Mouse (Mus musculus) megakaryocyte, adult 5-6 weeks (primary cell): Measurements from ENCODE around the gene Duox1. TPM values are rescaled to one million over a fixed set of nuclear protein-coding genes. Genes with fewer than 3 reads are reported as not detected.

Experiments used
- ATAC-seq: 2 replicates; pipeline ENCODE4 v1.8.0; 2016; ENCODE audit warnings: mild to moderate bottlenecking, inconsistent platforms; ENCODE audit not compliant: poor library complexity, severe bottlenecking
- total RNA-seq, 2 experiments: library from RNA; stranded (forward) in 1 of 2; stranded (reverse) in 1 of 2; fragments of 153-499, 151-499 nt in 1 of 2; fragments of 221-1000, 200-1000 nt in 1 of 2; gene quantifications; 2 replicates each; pipeline versions ENCODE4 v1.2.3 to v1.2.4; 2015 to 2017

Gene Duox1
- total RNA-seq (2015) (not detected in 2 replicates), total RNA-seq (2017) (not detected in 2 replicates)

DNA sequence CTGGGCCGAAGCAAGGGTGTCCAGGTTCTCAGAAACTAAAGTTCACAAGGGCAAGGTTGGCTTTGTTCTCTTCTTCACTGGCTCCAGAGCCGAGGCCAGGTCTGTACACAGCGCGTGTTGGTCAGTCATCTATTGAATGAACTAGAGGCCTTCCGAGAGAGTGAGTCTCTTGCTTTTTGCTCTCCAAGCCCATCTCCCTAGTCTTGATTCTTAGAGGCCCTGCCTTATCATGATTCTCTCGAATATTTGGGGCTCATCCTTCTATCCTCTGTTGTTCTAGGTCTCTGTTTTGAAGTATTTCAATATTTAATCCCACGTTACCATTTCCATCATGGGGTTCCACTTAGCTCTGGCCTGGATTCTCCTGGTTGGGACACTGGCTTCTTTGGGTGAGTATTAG lies at the start of gene Duox1:
TSS of gene Duox1 (plus strand) at position 301 of the 400 bp plus-strand sequence.
- ATAC-seq, result no peak

GRCm38 (mm10) chr2:122266407-122267193 lies 48.9 kb upstream of the Duox1 start:
- ATAC-seq, result no peak

DNA sequence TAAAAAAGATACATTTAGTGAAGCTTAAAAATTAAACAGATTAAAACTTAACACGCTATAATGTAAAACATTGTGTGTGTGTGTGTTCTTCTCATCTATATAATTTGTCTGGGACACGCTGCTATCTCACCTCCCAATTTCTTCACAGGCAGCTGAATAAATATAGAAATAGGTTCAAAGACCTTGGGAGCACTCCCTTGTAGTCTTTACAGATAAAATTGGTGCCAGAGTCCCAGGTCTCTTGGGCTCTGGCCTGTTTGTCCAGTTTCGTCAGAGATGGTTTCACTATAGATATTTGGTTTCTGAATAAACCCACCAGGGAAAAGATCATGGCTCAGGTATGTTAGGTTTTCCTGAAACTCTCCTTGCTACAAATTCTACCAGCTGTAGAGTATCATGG lies 36.7 kb upstream of the Duox1 start:
- no peak for ATAC-seq

- ATAC-seq, result no peak
Observed at GRCm38 (mm10) chr2:122284091-122284490, 31.4 kb upstream of the Duox1 start.

- no peak for ATAC-seq
Observed at GRCm38 (mm10) chr2:122286137-122286536, 29.3 kb upstream of the Duox1 start.

- ATAC-seq, result no peak
Observed at GRCm38 (mm10) chr2:122294916-122295315, 20.6 kb upstream of the Duox1 start.

- no peak for ATAC-seq
Observed at GRCm38 (mm10) chr2:122297271-122298095, 18.0 kb upstream of the Duox1 start.

- no peak for ATAC-seq
Observed at GRCm38 (mm10) chr2:122298096-122298499, 17.4 kb upstream of the Duox1 start, which contains the start of gene Duox2. Duox2 (minus strand) TSS chr2:122298449.

DNA sequence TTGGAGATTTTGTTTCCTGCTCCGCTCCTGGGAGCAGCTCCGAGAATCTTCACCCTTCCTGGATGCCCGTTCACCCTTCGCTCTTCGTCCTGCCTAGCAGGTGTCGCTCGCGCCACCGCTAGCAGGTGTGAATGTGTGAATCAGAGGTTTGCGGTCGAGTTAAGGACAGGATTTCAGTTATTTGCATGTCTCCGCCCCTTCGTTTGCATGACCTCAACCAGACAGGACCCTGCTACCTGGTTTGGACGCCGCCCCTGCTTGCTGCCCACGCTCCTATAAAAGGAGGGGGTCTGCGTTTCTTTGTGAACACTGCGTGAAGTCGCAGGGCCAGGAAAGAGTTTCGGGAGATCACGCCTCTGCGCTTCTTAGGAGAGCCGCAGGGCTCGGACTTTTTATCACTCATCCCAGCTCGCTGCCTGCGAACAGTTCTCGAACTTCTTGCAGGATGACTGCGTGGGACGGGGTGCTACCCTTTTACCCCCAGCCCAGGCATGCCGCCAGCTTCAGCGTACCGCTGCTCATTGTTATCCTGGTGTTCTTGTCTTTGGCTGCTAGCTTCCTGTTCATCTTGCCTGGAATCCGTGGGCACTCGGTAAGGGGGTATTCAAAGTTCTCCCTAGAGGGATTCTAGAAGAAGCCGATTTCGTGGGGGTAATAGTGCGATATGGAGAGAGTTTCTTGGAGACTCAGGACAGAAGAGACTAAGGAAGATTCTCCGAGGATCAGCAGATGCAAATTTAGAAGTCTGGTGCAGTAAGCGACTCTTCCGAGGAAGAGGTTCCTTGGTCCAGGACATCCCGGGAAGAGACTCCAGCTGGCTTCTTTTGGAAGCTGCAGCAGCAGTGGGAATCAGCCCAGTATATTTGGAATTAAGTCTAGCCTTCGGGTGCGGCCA lies 16.6 kb upstream of the Duox1 start, which contains the start of gene Duoxa2:
TSS of gene Duoxa2 (plus strand) at position 305 of the 895 bp plus-strand sequence.
- no peak for ATAC-seq

- ATAC-seq, result no peak
Observed at GRCm38 (mm10) chr2:122299911-122300655, 15.4 kb upstream of the Duox1 start.

GRCm38 (mm10) chr2:122300656-122301020 lies 14.8 kb upstream of the Duox1 start:
- ATAC-seq, result no peak

GRCm38 (mm10) chr2:122301081-122301920 lies 14.2 kb upstream of the Duox1 start:
- peak; percentile 35 for ATAC-seq

GRCm38 (mm10) chr2:122301921-122302573 lies 13.4 kb upstream of the Duox1 start:
- no peak for ATAC-seq

DNA sequence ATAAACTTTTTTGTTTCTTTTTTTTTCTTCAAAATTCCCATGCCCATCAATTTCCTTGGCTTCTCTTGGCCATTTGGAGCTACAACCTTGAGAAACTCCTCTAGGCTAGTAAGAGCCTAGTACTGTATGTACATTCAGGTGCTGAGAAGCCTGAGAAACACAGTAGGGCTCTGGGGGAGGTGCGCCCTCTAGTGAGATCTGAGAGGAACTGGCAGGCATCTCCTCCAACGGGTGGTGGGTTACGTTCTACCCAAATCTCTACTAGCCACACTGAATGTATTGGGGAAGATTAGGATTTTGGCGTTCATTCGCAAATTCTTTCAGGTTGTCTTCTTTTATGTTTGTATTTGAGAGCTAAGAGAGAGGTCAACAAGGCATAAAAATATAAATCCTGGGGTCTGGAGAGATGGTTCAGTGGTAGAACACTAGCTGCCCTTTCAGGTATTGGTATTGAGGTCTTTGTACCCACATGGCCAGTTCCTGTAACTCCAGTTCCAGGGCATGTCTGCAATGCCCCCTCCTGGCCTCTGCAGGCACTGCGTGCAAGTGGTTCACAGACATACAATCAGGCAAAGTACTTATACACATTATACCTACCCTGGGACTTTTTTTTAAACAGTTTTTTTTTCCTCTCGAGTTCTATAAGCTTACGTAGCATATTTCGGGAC lies 12.8 kb upstream of the Duox1 start:
- ATAC-seq, result peak; percentile 73

DNA sequence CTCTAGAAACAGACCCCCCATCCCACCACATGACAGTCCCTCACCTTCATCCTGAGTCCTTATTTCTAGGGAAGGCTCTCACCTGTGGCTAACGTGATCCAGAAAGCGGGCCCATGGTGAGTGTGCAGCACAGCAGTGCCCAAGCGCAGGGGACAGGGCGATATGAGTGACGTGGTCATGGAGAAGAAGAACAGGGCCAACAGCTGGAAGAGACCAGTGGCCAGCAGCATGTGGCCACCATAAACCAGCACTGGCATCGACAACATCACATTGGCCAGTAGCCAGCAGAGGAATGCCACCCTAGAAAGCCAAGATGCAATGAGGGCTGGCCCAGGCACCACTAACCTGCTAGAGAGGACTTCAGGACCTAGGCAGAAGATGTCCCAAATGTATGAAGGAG lies 10.9 kb upstream of the Duox1 start:
- no peak for ATAC-seq

GRCm38 (mm10) chr2:122305097-122305892 lies 10.2 kb upstream of the Duox1 start:
- no peak for ATAC-seq

GRCm38 (mm10) chr2:122306184-122306583 lies 9.3 kb upstream of the Duox1 start:
- no peak for ATAC-seq
